Mouse (Mus musculus) heart, embryonic 16.5 days (tissue): ENCODE results near the gene Actn3. TPM values are rescaled to one million over a fixed set of nuclear protein-coding genes. Genes with fewer than 3 reads are reported as not detected.

ENCODE experiments used
- ATAC-seq: fragments of 200-750 bp; cut with Nextera tagmentation; replicated peaks from 2 replicates; pipeline ENCODE4 v1.8.0; 2017; ENCODE audit warnings: moderate number of reproducible peaks; ENCODE audit not compliant: insufficient read depth, low FRiP score; ENCODE audit errors: extremely low read depth
- H3K27ac ChIP-seq: fragments of 300-500 bp; sonication (generic); 2 replicates; pipeline ENCODE4 v1.5.1; 2014; ENCODE audit warnings: mild to moderate bottlenecking, low read length, control low read depth, moderate library complexity
- H3K27me3 ChIP-seq: fragments of 300-500 bp; sonication (generic); 2 replicates; pipeline ENCODE4 v1.6.1; 2014; ENCODE audit warnings: low read length, mixed read lengths; ENCODE audit not compliant: control insufficient read depth, insufficient read depth
- H3K36me3 ChIP-seq: fragments of 300-500 bp; sonication (generic); 2 replicates; pipeline ENCODE4 v1.6.1; 2014; ENCODE audit not compliant: control insufficient read depth, insufficient read depth
- H3K4me1 ChIP-seq: fragments of 300-500 bp; sonication (generic); 2 replicates; pipeline ENCODE4 v1.6.1; 2014; ENCODE audit warnings: low read length, mixed read lengths; ENCODE audit not compliant: control insufficient read depth, insufficient read depth
- H3K4me2 ChIP-seq: fragments of 300-500 bp; sonication (generic); 2 replicates; pipeline ENCODE4 v1.6.1; 2014; ENCODE audit warnings: low read depth, mild to moderate bottlenecking, control low read depth, low read length
- H3K4me3 ChIP-seq: fragments of 300-500 bp; sonication (generic); 2 replicates; pipeline ENCODE4 v1.5.1; 2014; ENCODE audit warnings: mild to moderate bottlenecking, control low read depth, low read length
- H3K9ac ChIP-seq: fragments of 300-500 bp; sonication (generic); 2 replicates; pipeline ENCODE4 v1.6.1; 2014; ENCODE audit warnings: low read length, control low read depth
- H3K9me3 ChIP-seq: fragments of 300-500 bp; sonication (generic); replicated peaks from 2 replicates; pipeline ENCODE4 v1.6.1; 2016; ENCODE audit warnings: low read length; ENCODE audit not compliant: control insufficient read depth
- WGBS: fragments of 180-500 bp; shearing (Covaris S2); extraction: QIAGEN DNeasy Blood & Tissue Kit; methylation state at CpG from one replicate; pipeline ENCODE4 v1.1.7; 2014; 5-methylcytosine and 5-hydroxymethylcytosine counted together
- polyA plus RNA-seq: library from polyadenylated mRNA; unstranded; fragments of >200 nt; fragmentation: Nextera tagmentation; extraction: Ambion mirVana; gene quantifications from 2 replicates; pipeline ENCODE4 v1.2.1, GENCODE M21; 2015

Gene Actn3
- polyA plus RNA-seq, 1 experiment from 2014 or later: 10.7 TPM

DNA sequence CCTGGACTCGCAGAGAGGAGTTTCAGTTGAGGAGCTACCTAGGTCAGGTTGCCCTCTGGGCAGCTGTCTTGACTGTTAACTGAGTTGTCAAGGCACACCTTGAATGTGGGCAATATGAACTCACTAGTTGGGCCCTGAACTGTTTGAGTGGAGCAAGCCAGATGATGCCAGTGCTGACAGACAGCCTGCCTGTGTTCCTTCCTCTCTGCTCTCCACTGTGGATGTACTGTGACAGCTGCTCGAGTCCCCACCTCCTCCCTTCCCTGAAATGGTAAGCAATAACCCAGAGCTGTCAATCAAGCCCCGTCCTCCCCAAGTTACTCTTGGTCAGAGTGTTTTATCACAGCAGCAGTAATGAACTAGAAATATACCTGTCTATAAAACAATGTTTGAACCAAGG is 22.2 kb upstream of the Actn3 start:
- no peak overlapping the region for H3K4me3 ChIP-seq
- no peaks in the 10 kb centered on the region for H3K36me3 ChIP-seq
- no peak overlapping the region for H3K27ac ChIP-seq
- H3K4me1 ChIP-seq: no peaks in the 10 kb centered on the region
- no peak for ATAC-seq
- no peak overlapping the region for H3K4me2 ChIP-seq
- H3K27me3 ChIP-seq: no peaks in the 10 kb centered on the region
- WGBS: 69% methylated on average over 3 of the region's 3 CpGs
- no peak overlapping the region for H3K9ac ChIP-seq
- no peaks in the 10 kb centered on the region for H3K9me3 ChIP-seq

DNA sequence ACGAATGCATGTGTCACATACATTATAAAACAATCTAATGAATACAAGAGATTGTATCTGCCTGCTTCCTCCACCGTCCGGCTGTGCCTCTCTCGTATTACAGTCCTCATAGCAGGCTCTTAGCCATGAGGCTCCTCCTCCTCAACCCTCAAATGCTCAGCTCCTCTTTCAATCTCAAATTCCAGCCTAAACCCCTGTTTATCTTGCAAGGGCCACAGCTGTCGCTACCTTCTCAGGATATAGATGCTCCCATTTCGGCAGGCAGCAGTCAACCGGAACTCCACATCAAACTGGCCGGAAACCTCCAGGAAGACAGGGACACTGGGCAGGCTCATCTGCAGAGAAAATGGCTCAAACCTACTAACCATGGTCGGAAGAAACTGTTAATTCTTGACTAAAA is 21.3 kb upstream of the Actn3 start:
- Histone ChIP-seq H3K27me3 (no peaks in the 10 kb centered on the region), H3K9me3 (no peaks in the 10 kb centered on the region), H3K4me1 (no peaks in the 10 kb centered on the region), H3K9ac (no peak overlapping the region), H3K27ac (no peak overlapping the region), H3K36me3 (no peaks in the 10 kb centered on the region), H3K4me3 (no peak overlapping the region), H3K4me2 (no peak overlapping the region)
- WGBS: 66% methylated on average over 9 of the region's 9 CpGs
- no peak for ATAC-seq

GRCm38 (mm10) chr19:4896780-4897520 is 19.2 kb upstream of the Actn3 start:
- H3K27me3 ChIP-seq: no peaks in the 10 kb centered on the region
- no peaks in the 10 kb centered on the region for H3K4me1 ChIP-seq
- no peak overlapping the region for H3K27ac ChIP-seq
- no peaks in the 10 kb centered on the region for H3K9me3 ChIP-seq
- no peak overlapping the region for H3K4me3 ChIP-seq
- no peaks in the 10 kb centered on the region for H3K36me3 ChIP-seq
- 49% methylated on average over 21 of the region's 21 CpGs for WGBS
- no peak for ATAC-seq
- H3K4me2 ChIP-seq: 0 out of 2 replicates have a peak overlapping the region, but pooled peaks have one; percentile 16
- no peak overlapping the region for H3K9ac ChIP-seq

DNA sequence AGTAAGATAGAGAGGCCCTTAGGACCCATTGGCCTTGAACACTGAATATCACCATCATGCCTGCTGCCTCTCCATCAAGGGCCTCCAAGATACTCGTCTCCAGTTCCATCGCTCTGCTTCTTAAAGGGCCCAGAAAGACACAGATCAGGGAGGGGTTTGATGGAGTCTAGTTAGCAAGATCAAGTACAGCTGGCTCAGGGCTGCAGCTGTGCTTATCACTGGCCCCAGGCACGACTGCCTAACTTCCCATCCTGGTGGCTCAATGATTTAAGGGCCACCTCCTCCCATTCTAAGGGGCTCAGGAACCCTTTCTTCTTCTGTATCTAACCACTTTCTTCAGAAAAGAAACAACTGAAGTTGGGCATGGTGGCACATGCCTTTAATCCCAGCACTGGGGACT is 14.1 kb upstream of the Actn3 start:
- H3K4me3 ChIP-seq: no peak overlapping the region
- no peak overlapping the region for H3K27ac ChIP-seq
- no peak overlapping the region for H3K9ac ChIP-seq
- 74% methylated on average over 3 of the region's 3 CpGs for WGBS
- no peaks in the 10 kb centered on the region; the same call in 1 of the 2 replicates for H3K27me3 ChIP-seq
- no peak overlapping the region for H3K4me2 ChIP-seq
- no peaks in the 10 kb centered on the region for H3K36me3 ChIP-seq
- H3K4me1 ChIP-seq: peaks cover 6% of the 10 kb centered on the region; the same call in 1 of the 2 replicates
- no peak for ATAC-seq
- no peaks in the 10 kb centered on the region for H3K9me3 ChIP-seq

DNA sequence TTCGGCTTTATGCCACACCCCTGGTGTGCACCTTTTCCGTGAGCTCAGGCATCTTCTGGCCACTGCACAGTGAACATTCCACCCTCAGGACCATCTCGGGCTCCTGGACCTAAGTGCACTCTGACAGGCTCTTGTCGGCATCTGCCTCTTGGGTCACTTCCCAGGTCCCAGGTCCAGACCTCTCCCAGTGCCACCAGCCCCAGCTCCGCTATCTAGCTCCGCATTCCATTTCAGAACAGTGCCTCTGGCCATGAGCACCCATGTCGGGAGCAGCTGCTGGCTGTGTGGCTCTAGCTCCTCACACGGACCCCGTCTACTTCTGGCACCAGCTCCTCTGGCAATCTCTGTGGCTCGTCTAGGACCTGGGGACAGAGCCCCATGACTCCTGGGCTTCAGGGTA is 12.1 kb upstream of the Actn3 start:
- Histone ChIP-seq H3K4me2 (no peak overlapping the region), H3K4me3 (no peak overlapping the region), H3K9me3 (no peaks in the 10 kb centered on the region), H3K27ac (no peak overlapping the region), H3K27me3 (no peaks in the 10 kb centered on the region; the same call in 1 of the 2 replicates), H3K9ac (no peak overlapping the region), H3K36me3 (no peaks in the 10 kb centered on the region), H3K4me1 (peaks cover 6% of the 10 kb centered on the region; the same call in 1 of the 2 replicates)
- peak; percentile 28; the same call in 1 of the 2 replicates for ATAC-seq
- 52% methylated on average over 10 of the region's 10 CpGs for WGBS

- 75% methylated on average over 4 of the region's 4 CpGs for WGBS
- Histone ChIP-seq H3K4me2 (no peak overlapping the region), H3K36me3 (no peaks in the 10 kb centered on the region), H3K27me3 (no peaks in the 10 kb centered on the region), H3K4me1 (peaks cover 4% of the 10 kb centered on the region), H3K9me3 (no peaks in the 10 kb centered on the region), H3K9ac (no peak overlapping the region), H3K4me3 (no peak overlapping the region), H3K27ac (no peak overlapping the region)
- no peak for ATAC-seq
Measured at GRCm38 (mm10) chr19:4883961-4884360, 6.3 kb upstream of the Actn3 start.

- peak overlapping the region; percentile 87 for H3K4me3 ChIP-seq
- peak overlapping the region; percentile 88 for H3K9ac ChIP-seq
- no peaks in the 10 kb centered on the region for H3K36me3 ChIP-seq
- 61% methylated on average over 10 of the region's 10 CpGs for WGBS
- no peak for ATAC-seq
- H3K4me2 ChIP-seq: peak overlapping the region; percentile 73
- peaks cover 10% of the 10 kb centered on the region for H3K4me1 ChIP-seq
- H3K9me3 ChIP-seq: no peaks in the 10 kb centered on the region
- no peaks in the 10 kb centered on the region for H3K27me3 ChIP-seq
- H3K27ac ChIP-seq: no peak overlapping the region
Measured at GRCm38 (mm10) chr19:4879324-4879703, 1.6 kb upstream of the Actn3 start.

DNA sequence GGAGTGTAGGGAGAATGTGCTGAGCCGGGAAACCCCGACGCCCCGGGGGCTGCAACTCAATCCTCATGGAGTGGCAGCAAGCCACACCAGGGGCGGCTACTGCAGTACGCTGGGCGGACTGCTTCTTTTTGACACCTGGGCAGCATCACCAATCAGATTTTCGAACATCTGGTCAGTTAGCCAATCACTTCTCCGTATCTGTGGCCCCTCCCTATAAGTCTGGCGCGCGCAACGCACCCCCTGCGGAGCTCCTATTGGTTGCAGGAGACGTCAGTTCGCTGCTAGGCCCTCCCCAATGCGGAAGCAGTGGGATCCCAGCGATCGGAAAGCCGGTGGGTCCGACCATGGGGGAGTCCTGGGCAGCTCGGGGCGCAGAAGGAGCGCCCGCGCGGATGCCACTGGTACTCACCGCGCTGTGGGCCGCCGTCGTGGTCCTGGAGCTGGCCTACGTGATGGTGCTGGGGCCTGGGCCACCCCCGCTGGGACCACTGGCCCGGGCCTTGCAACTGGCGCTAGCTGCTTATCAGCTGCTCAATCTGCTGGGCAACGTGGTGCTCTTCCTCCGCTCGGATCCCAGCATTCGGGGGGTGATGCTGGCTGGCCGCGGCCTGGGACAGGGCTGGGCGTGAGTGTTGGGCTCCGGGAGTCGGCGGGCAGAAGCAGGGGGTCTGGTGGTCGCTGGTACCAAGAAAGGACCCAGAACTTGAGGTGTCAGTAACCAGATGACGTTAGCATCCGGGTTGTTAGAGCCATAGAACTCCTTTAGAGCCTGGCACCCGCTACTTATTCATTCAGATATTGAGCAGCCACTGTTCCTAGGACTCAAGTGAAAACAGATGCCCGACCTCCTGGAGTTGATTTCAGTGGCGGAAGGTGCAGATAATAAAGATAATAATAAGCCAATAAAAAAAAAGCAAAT is 955 bp upstream of the Actn3 start, which contains the start of gene Zdhhc24:
Gene Zdhhc24, plus strand, starts transcription at position 264 of the 919 bp plus-strand sequence.
- peak; percentile 99 for ATAC-seq
- H3K4me3 ChIP-seq: peak within 1 kb of the TSS; percentile 87
- WGBS: 1% methylated on average over 52 of the region's 52 CpGs
- H3K9me3 ChIP-seq: no peaks in the 10 kb centered on the region
- H3K4me1 ChIP-seq: peaks cover 10% of the 10 kb centered on the region
- H3K9ac ChIP-seq: peak within 1 kb of the TSS; percentile 88
- H3K27me3 ChIP-seq: no peaks in the 10 kb centered on the region
- peak within 1 kb of the TSS; percentile 37 for H3K27ac ChIP-seq
- peak within 1 kb of the TSS; percentile 73 for H3K4me2 ChIP-seq
- no peaks in the 10 kb centered on the region for H3K36me3 ChIP-seq

- no peak overlapping the region for H3K27ac ChIP-seq
- H3K36me3 ChIP-seq: no peaks in the 10 kb centered on the region
- no peak for ATAC-seq
- no peaks in the 10 kb centered on the region for H3K27me3 ChIP-seq
- no peaks in the 10 kb centered on the region for H3K9me3 ChIP-seq
- no peak overlapping the region for H3K4me2 ChIP-seq
- no peak overlapping the region for H3K4me3 ChIP-seq
- peaks cover 10% of the 10 kb centered on the region for H3K4me1 ChIP-seq
- no peak overlapping the region for H3K9ac ChIP-seq
- 71% methylated on average over 3 of the region's 3 CpGs for WGBS
Measured at GRCm38 (mm10) chr19:4876755-4877154, 954 bp downstream of the Actn3 start.
